Mouse (Mus musculus): ENCODE measurements around the gene Shc3. TPM values are rescaled to one million over a fixed set of nuclear protein-coding genes. Genes with fewer than 3 reads are reported as not detected.

Gene Shc3
- polyA plus RNA-seq, 1 experiment from 2014 or later = 3.4 TPM

DNA sequence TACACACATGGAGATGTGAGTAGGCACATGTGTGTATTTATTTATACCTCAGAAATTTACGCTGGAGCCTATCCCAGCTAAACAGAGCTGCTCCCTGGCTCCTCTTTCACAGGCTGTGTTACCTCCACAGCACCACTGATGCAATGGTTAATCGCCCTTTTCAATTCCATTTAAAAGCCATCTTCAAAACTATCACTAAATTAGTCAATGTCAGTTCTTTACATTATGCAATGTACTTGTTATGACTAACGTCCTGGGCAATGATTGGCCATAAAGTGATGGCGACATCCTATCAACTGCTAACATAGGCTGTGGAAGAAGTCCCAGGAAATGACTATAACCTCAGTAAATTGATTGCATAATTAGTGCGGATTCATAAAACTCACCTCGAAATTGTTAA is 187.7 kb downstream of the Shc3 start:
- no peaks in the 10 kb centered on the region for H3K36me3 ChIP-seq (ENCODE audit: control insufficient read depth, insufficient read depth, low read length)
- no peak for DNase-seq (ENCODE audit: low spot score)
- 92% methylated on average over 6 of the region's 6 CpGs for WGBS
- H3K4me1 ChIP-seq (replicated peaks; ENCODE audit: control insufficient read depth, insufficient read depth, low read length) = 0 out of 2 replicates have a peak, but pooled peaks cover 10% of the 10 kb centered on the region
- no peak overlapping the region for H3K27ac ChIP-seq (ENCODE audit: low read depth, low read length)
- no peak overlapping the region for H3K4me2 ChIP-seq (replicated peaks; ENCODE audit: low read depth, low read length)
- ATAC-seq (ENCODE audit: low FRiP score) = no peak
- H3K27me3 ChIP-seq (ENCODE audit: control insufficient read depth, insufficient read depth, low read length) = no peaks in the 10 kb centered on the region
- H3K9ac ChIP-seq (ENCODE audit: low read depth, low read length) = no peak overlapping the region
- no peak overlapping the region for H3K4me3 ChIP-seq (ENCODE audit: low read depth, low read length)
- no peaks in the 10 kb centered on the region for H3K9me3 ChIP-seq (ENCODE audit: control insufficient read depth, low read length)

Other genes with a start within 250 kb of the Shc3 start
- gene S1pr3, start 160.8 kb downstream of the Shc3 start, polyA plus RNA-seq (2014; fragmentation: Nextera tagmentation; extraction: Ambion mirVana) = 46.8 and 48.5 TPM in 2 replicates
- 298 and 307 TPM in 2 replicates for gene Cks2, start 75.8 kb upstream of the Shc3 start, polyA plus RNA-seq (2014; fragmentation: Nextera tagmentation; extraction: Ambion mirVana)
- gene Secisbp2, start 82.3 kb upstream of the Shc3 start, polyA plus RNA-seq (2014; fragmentation: Nextera tagmentation; extraction: Ambion mirVana) = 30.0 and 35.3 TPM in 2 replicates
- 3.9 and 5.2 TPM in 2 replicates for gene Sema4d, start 224.3 kb upstream of the Shc3 start, polyA plus RNA-seq (2014; fragmentation: Nextera tagmentation; extraction: Ambion mirVana)

All from hindbrain, embryonic 11.5 days (tissue).